Mouse (Mus musculus): ENCODE data around the gene Paqr7. TPM values are rescaled to one million over a fixed set of nuclear protein-coding genes. Genes with fewer than 3 reads are reported as not detected.

Gene Paqr7
- total and polyA plus RNA-seq, 3 experiments = 0.43 to 2.7 (median 0.89) TPM

DNA sequence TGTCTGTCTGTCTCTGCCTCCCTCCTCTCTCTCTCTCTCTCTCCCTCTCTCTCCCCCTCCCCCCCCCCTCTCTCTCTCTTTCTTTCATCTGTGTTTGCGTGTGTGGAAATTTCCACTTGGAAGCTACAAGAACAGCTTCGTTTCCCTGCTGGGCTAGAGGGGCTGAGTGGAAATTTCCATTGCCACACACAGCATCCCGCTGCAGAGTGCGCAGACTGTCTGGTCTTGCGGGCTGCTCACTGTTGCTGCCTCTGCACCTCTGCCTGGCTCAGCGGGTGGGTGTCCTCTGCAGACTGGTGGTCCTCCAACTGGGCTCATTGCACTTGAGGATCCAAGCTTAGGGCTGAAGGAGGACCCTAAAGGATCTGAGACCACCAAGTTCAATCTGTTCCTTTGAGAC, 12.8 kb upstream of the Paqr7 start:
- H3K4me1 ChIP-seq (ENCODE audit: control insufficient read depth in 1 of 2, insufficient read depth in 2 of 2) = peaks cover 2 to 9% of the 10 kb centered on the region in 2 experiments; a peak in 2 of 4 replicates
- dilution Hi-C loops (cut with MboI; ENCODE audit: extremely low pct_ligation_motif_present, extremely low pct_unique_long_range_greater_than_20kb, low sequenced_read_pairs) = no loop called here
- TF ChIP-seq E2F4 (IDR thresholded peaks at IDR 0.05; ENCODE audit: insufficient replicate concordance, low read depth, low read length) = no peak
- no peak for TF ChIP-seq MEF2A (IDR thresholded peaks at IDR 0.05; ENCODE audit: borderline replicate concordance, low read depth, low read length)
- TF ChIP-seq JUND (conservative IDR thresholded peaks at IDR 0.05; ENCODE audit: low read depth, low read length) = no peak
- no peak for TF ChIP-seq EP300 (IDR thresholded peaks at IDR 0.05; ENCODE audit: low read length)
- TF ChIP-seq HCFC1 (IDR thresholded peaks at IDR 0.05; ENCODE audit: low read depth, low read length) = no peak
- TF ChIP-seq TCF12 (IDR thresholded peaks at IDR 0.05; ENCODE audit: low read depth, low read length) = no peak
- TF ChIP-seq ETS1 (conservative IDR thresholded peaks at IDR 0.05; ENCODE audit: low read depth, low read length) = no peak
- in situ Hi-C loops (cut with MboI; ENCODE audit: low pct_ligation_motif_present, low pct_unique_long_range_greater_than_20kb, low sequenced_read_pairs) = loop anchor here (25.0 kb wide), 1 partner anchor 221 kb away; the partner anchor contains the start of gene Grrp1
- H3K79me2 ChIP-seq (replicated peaks; ENCODE audit: control insufficient read depth, extremely low read depth, insufficient read depth, poor library complexity, severe bottlenecking) = no peaks in the 10 kb centered on the region
- H3K9me3 ChIP-seq (replicated peaks; ENCODE audit: low read length) = no peaks in the 10 kb centered on the region
- H3K4me3 ChIP-seq (replicated peaks in 1 of 3; ENCODE audit: low read depth in 2 of 3, low read length in 2 of 3, poor library complexity in 1 of 3) = no peak overlapping the region
- no peak overlapping the region for H3K9ac ChIP-seq (ENCODE audit: insufficient read depth, low read depth)
- H3K4me2 ChIP-seq (ENCODE audit: insufficient read depth, low read depth, poor library complexity, severe bottlenecking) = no peak overlapping the region
- peaks cover 47% of the 10 kb centered on the region for H3K27me3 ChIP-seq (replicated peaks)
- H3K27ac ChIP-seq (ENCODE audit: insufficient read depth, low read depth) = no peak overlapping the region
- no peaks in the 10 kb centered on the region for H3K36me3 ChIP-seq (replicated peaks in 1 of 2; ENCODE audit: control insufficient read depth in 1 of 2, insufficient read depth in 1 of 2, low read length in 1 of 2)
- no peak for DNase-seq (ENCODE audit: extremely low read depth)

DNA sequence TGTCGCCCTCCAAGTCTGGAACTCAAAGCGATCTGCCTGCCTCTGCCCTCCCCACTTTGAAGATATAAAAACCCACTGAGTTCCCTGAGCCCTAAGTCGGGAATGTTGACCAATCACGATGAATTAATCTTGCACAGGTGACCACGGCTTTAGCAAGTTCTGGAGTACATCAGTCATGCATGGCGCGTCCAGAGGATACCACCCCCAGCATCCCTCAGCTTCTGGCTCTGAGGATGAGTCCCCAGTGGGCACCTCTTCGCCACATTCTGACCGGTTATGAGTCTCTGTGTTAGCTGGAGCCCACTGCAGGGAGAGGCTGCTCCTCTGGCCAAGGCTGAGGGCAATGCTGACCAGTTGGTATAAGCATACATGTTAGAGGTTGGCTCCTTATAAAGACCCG, 12.3 kb upstream of the Paqr7 start:
- in situ Hi-C loops (cut with MboI; ENCODE audit: low pct_ligation_motif_present, low pct_unique_long_range_greater_than_20kb, low sequenced_read_pairs) (loop anchor here (25.0 kb wide), 1 partner anchor 222 kb away; the partner anchor contains the start of gene Grrp1), dilution Hi-C loops (cut with MboI; ENCODE audit: extremely low pct_ligation_motif_present, extremely low pct_unique_long_range_greater_than_20kb, low sequenced_read_pairs) (no loop called here)
- Histone ChIP-seq H3K4me1 (ENCODE audit: control insufficient read depth in 1 of 2, insufficient read depth in 2 of 2) (peaks cover 2 to 6% of the 10 kb centered on the region in 2 experiments; a peak in 2 of 4 replicates), H3K4me2 (ENCODE audit: insufficient read depth, low read depth, poor library complexity, severe bottlenecking) (no peak overlapping the region), H3K9ac (ENCODE audit: insufficient read depth, low read depth) (no peak overlapping the region), H3K9me3 (replicated peaks; ENCODE audit: low read length) (no peaks in the 10 kb centered on the region), H3K27me3 (replicated peaks) (peaks cover 42% of the 10 kb centered on the region), H3K79me2 (replicated peaks; ENCODE audit: control insufficient read depth, extremely low read depth, insufficient read depth, poor library complexity, severe bottlenecking) (no peaks in the 10 kb centered on the region), H3K4me3 (replicated peaks in 1 of 3; ENCODE audit: low read depth in 2 of 3, low read length in 2 of 3, poor library complexity in 1 of 3) (no peak overlapping the region), H3K27ac (ENCODE audit: insufficient read depth, low read depth) (no peak overlapping the region), H3K36me3 (replicated peaks in 1 of 2; ENCODE audit: control insufficient read depth in 1 of 2, insufficient read depth in 1 of 2, low read length in 1 of 2) (no peaks in the 10 kb centered on the region)
- no peak for DNase-seq (ENCODE audit: extremely low read depth)
- TF ChIP-seq ETS1 (conservative IDR thresholded peaks at IDR 0.05; ENCODE audit: low read depth, low read length) (no peak), TBP (conservative IDR thresholded peaks at IDR 0.05; ENCODE audit: low read depth, low read length) (no peak), KAT2A (IDR thresholded peaks at IDR 0.05; ENCODE audit: insufficient replicate concordance, low read length) (no peak), SMC3 (IDR thresholded peaks at IDR 0.05; ENCODE audit: low read depth, low read length) (no peak), CHD2 (IDR thresholded peaks at IDR 0.05; ENCODE audit: low read length) (no peak), POLR2AphosphoS2 (IDR thresholded peaks at IDR 0.05; ENCODE audit: low read depth, low read length) (no peak)
